Mouse (Mus musculus): ENCODE results near the gene Asic3. TPM values are rescaled to one million over a fixed set of nuclear protein-coding genes. Genes with fewer than 3 reads are reported as not detected.

Gene Asic3
- polyA plus RNA-seq (2014; fragmentation: Illumina TruSeq; extraction: RNeasy Lipid Tissue Mini Kit (QIAGEN cat#74804); ENCODE audit: low read depth, low replicate concordance), result not detected

DNA sequence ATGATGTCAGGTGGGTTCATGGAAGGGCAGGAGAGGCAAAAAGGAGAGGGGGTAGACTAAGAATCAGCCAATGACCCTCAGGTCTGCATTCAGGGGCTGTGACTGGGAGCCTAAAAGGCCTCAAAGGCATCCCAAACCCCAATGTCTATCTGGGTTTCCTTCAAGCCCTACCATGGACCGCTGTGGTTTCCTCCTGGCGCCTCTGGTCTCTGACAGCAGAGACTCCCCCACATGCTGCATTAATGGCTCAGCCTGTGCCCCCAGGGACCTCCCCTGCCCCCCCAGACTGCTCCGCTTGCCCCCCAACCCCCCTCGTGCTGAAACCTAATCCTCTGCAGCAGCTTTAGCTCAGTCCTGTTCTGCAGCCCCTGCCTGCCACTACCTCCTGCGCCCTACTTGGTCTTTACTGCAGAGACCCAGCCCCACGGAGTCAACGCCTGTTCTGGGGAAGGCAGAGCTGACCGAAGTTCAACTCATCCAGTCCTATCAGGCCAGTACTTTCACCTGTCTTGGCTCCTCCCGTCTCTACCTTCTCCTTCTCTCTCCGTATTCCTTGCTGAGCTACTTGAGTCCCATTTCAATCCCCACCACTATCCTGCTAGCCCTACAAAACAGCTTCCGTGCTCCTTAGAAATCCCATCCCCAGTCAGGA is at the start of gene Asic3:
Gene Asic3 (plus strand): TSS at position 351 of the 652 bp plus-strand sequence.

DNA sequence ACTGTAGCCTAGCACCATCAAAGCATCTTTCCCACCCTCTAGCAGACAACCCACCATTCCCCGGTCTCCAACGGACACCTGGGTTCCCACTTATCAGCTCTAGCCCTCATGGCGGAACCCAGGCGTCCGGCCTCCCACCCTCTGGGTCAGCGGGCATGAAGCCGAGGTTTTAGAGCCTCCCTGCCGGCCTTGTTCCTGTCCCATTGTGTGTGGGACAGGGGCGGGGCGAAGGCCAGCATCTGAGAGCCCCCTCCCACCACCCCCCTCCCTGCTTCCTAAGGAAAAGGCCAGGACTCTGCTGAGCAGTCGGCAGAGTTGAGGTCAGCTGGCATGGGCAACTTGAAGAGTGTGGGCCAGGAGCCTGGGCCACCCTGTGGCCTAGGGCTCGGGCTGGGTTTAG is 48.7 kb upstream of the Asic3 start, which contains the start of gene Nos3:
Gene Nos3 (plus strand): TSS at position 303 of the 400 bp plus-strand sequence.

DNA sequence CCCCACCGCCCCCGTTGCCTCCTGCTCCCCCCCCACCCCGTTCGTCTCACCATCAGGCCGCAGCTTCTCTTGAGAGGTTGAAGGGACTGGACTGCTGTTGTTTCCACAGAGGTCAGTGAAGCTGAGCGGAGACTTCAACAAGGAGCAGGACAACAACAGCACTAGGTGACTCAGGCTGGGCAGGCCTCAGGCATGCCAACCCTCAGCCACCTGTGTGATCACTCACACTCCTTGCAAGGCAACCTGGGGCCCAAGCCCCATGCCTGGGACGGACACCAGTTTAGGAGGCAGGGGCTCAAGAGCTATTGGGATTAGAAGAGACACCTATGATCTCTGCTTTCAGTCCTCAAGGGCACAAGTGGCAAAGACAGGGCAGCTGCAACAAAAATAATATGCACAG is 21.3 kb upstream of the Asic3 start, which contains the start of gene Atg9b:
Gene Atg9b (minus strand): TSS at position 280 of the 400 bp plus-strand sequence.

DNA sequence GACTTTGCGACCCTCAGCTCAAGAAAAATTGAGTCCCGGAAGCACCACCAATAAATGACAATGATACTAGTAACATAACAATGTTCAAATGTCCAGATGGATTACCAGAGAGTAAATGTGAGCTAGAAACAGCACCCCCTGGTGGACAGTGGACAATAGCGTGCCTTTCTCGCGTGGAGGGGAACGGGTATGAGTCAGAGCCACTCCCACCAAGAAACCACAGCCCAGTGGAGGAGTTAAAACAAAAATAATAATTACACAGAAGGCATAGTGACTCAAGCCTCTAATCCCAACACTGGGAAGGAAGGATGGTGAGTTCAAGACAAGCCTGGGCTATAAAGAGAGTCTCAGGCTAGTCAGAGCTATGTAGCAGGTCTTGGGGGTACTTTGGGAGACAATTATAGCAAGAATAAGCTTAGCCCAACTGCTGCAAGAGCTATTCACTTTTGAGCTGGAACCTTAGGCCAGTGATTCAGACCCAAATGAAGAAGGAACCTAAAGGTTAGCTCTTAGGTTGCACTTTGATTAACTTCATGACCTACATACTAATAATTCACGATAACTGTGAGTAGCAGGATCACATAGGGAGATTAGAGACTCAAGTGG is 19.7 kb upstream of the Asic3 start, which contains the start of gene Abcb8:
Gene Abcb8 (plus strand): TSS at position 272 of the 606 bp plus-strand sequence.

DNA sequence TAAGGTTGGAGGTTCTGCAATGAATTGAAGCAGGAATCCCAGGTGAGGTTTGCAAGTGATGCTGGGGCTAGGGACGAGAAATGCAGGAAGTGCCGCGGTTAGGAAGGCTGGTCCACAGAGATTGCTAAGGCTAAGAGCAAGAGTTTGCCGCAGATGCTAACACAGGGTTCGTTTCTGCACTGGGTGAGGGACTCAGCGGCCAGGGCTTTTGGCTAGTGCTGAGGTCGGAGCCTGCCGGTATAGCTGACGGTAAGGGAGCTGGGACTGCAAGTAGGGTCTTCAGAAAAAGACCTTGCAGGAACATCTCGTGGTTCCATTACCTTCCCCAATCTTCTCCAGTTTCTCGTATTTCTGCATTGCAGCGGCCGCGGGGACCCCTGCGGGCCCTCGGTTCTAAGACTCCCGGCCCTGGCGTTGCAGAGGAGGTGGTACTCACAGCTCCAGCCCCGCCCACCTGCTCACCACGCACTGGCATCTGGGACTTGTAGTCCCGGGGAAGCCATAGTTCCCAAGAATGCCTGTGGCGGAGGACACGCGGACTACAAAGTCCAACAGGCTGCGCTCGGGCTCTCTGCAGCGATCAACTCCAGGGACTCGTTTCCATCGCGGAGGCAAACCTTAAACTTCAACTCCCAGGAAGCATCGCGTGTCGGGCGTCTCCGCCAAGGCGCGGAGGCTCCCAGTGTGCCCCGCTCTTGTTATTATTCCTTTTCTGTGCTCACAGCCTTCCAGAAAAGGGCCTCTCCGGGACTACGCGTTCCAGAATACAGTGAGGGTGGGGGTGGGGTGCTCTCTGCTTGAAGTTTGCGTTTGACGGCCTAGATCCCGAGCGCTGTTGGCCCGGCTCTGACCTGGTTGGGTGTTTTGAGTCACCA is 10.2 kb downstream of the Asic3 start, which contains the start of the genes Cdk5 and Slc4a2:
Gene Cdk5 (minus strand): TSS at position 402 of the 875 bp plus-strand sequence.
Gene Slc4a2 (plus strand): TSS at position 709 of the 875 bp plus-strand sequence.

DNA sequence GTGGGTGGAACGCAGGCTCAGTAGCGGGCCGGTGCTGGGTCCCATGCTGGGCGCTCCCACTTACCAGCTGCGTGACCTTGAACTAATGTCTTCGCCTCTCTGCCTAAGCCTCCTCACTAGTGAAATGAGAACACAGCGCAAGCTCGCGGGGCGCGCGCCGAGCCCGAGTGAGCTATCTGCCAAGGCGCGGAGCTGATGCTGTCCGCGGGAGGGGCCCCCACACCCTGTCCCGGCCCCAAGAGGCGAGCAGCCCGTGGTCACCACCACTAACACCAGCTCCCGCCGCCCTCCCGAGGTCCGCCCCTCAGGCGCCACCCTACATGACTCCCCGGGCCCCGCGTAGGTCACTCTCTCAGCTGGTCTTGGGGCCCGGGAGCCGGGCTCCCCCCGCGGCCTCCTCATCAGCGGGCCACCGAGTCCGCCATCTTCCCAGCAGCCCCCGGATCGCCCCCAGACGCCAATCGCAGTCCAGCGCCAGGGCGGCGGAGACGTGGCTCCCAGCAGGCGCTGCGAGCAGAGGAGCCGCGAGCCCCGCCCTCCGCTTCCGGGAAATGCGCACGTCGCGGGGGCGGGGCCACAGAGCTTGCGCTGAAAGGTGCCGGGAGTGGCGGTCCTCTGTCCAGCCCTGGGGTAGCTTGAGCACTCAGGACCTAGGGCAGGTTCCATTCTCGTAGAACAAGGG is 31.7 kb downstream of the Asic3 start, which contains the start of gene Fastk:
Gene Fastk (minus strand): TSS at position 542 of the 682 bp plus-strand sequence.

DNA sequence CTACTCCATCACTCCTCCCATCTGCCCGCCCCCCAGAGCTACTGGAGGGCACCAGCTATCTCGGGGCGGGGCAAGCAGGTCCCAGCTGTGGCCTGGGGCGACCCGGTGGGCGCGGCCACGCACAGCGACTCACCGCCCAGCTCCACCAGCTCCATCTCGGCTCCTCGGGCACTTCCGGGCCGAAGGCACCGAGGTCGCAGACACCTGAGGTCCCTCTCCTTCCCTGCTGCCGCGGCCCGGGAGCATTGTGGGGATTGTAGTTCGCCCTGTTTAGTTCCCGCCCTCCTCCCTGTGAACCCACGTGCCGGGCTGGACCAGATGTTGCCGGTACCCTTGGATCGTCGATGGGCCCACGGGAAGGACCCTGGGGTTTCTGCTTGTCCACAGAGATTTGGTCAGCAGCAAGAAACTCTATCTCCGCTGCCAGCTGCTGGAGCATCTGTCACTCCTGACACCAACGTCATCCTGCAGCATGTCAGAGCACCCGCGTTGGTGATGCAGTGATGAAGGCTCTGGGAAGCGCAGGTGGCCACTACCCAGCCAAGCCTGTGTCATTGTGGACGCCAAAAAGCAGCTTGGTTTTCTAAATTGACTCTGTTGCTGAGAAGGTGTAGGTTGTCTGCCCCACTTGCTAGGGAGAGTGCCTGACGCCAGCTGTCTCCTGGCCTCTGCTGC is 34.6 kb downstream of the Asic3 start, which contains the start of gene Tmub1:
Gene Tmub1 (minus strand): TSS at position 231 of the 675 bp plus-strand sequence.

DNA sequence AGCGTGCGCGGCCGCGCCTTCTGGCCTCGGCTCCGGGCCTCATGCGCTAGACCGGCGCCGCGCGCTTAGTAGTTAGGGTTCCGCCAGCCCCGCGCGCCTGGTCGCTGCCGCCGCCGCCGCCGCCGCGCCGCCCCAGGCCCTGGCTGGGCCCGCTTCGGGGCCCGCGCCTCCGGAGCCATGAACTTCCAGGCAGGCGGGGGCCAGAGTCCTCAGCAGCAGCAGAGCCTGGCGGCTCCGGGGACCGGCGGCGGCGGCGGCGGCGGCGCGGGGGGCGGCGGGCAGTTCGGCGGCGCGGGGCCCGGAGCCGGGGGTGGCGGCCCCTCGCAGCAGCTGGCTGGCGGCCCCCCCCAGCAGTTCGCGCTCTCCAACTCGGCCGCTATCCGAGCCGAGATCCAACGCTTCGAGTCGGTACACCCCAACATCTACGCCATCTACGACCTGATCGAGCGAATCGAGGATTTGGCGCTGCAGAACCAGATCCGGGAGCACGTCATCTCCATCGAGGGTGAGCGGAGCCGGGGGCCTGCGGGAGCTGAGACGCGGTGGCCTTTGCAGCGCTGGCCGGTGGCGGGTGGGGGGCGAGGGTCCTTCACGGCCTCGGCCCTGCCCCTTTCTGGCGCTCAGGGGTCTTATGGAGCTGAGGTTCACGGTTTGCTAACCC is 39.0 kb downstream of the Asic3 start, which contains the start of gene Agap3:
Gene Agap3 (plus strand): TSS at position 148 of the 661 bp plus-strand sequence.

Other genes starting within 250 kb of the Asic3 start
- gene Nupl2, start 248.4 kb upstream of the Asic3 start, polyA plus RNA-seq (2014; fragmentation: Illumina TruSeq; extraction: RNeasy Lipid Tissue Mini Kit (QIAGEN cat#74804); ENCODE audit: low read depth, low replicate concordance), result 7.7 TPM
- 0.47 TPM for gene Kcnh2, start 61.8 kb upstream of the Asic3 start, polyA plus RNA-seq (2014; fragmentation: Illumina TruSeq; extraction: RNeasy Lipid Tissue Mini Kit (QIAGEN cat#74804); ENCODE audit: low read depth, low replicate concordance)
- gene Nos3, start 48.6 kb upstream of the Asic3 start, polyA plus RNA-seq (2014; fragmentation: Illumina TruSeq; extraction: RNeasy Lipid Tissue Mini Kit (QIAGEN cat#74804); ENCODE audit: low read depth, low replicate concordance), result not detected
- gene Atg9b, start 21.2 kb upstream of the Asic3 start, polyA plus RNA-seq (2014; fragmentation: Illumina TruSeq; extraction: RNeasy Lipid Tissue Mini Kit (QIAGEN cat#74804); ENCODE audit: low read depth, low replicate concordance), result not detected
- gene Abcb8, start 19.7 kb upstream of the Asic3 start, polyA plus RNA-seq (2014; fragmentation: Illumina TruSeq; extraction: RNeasy Lipid Tissue Mini Kit (QIAGEN cat#74804); ENCODE audit: low read depth, low replicate concordance), result 4.7 TPM
- gene Cdk5, start 10.1 kb downstream of the Asic3 start, polyA plus RNA-seq (2014; fragmentation: Illumina TruSeq; extraction: RNeasy Lipid Tissue Mini Kit (QIAGEN cat#74804); ENCODE audit: low read depth, low replicate concordance), result 18.5 TPM
- gene Slc4a2, start 10.4 kb downstream of the Asic3 start, polyA plus RNA-seq (2014; fragmentation: Illumina TruSeq; extraction: RNeasy Lipid Tissue Mini Kit (QIAGEN cat#74804); ENCODE audit: low read depth, low replicate concordance), result 32.6 TPM
- gene Fastk, start 31.9 kb downstream of the Asic3 start, polyA plus RNA-seq (2014; fragmentation: Illumina TruSeq; extraction: RNeasy Lipid Tissue Mini Kit (QIAGEN cat#74804); ENCODE audit: low read depth, low replicate concordance), result 6.5 TPM
- 1.5 TPM for gene Tmub1, start 34.5 kb downstream of the Asic3 start, polyA plus RNA-seq (2014; fragmentation: Illumina TruSeq; extraction: RNeasy Lipid Tissue Mini Kit (QIAGEN cat#74804); ENCODE audit: low read depth, low replicate concordance)
- 1.6 TPM for gene Agap3, start 38.8 kb downstream of the Asic3 start, polyA plus RNA-seq (2014; fragmentation: Illumina TruSeq; extraction: RNeasy Lipid Tissue Mini Kit (QIAGEN cat#74804); ENCODE audit: low read depth, low replicate concordance)
- not detected for gene Gbx1, start 113.8 kb downstream of the Asic3 start, polyA plus RNA-seq (2014; fragmentation: Illumina TruSeq; extraction: RNeasy Lipid Tissue Mini Kit (QIAGEN cat#74804); ENCODE audit: low read depth, low replicate concordance)
- not detected for gene Asb10, start 127.6 kb downstream of the Asic3 start, polyA plus RNA-seq (2014; fragmentation: Illumina TruSeq; extraction: RNeasy Lipid Tissue Mini Kit (QIAGEN cat#74804); ENCODE audit: low read depth, low replicate concordance)
- not detected for gene 4931409K22Rik, start 143.4 kb downstream of the Asic3 start, polyA plus RNA-seq (2014; fragmentation: Illumina TruSeq; extraction: RNeasy Lipid Tissue Mini Kit (QIAGEN cat#74804); ENCODE audit: low read depth, low replicate concordance)
- 6.9 TPM for gene Abcf2, start 164.1 kb downstream of the Asic3 start, polyA plus RNA-seq (2014; fragmentation: Illumina TruSeq; extraction: RNeasy Lipid Tissue Mini Kit (QIAGEN cat#74804); ENCODE audit: low read depth, low replicate concordance)
- gene Chpf2, start 173.3 kb downstream of the Asic3 start, polyA plus RNA-seq (2014; fragmentation: Illumina TruSeq; extraction: RNeasy Lipid Tissue Mini Kit (QIAGEN cat#74804); ENCODE audit: low read depth, low replicate concordance), result 0.79 TPM
- 1.2 TPM for gene Smarcd3, start 211.0 kb downstream of the Asic3 start, polyA plus RNA-seq (2014; fragmentation: Illumina TruSeq; extraction: RNeasy Lipid Tissue Mini Kit (QIAGEN cat#74804); ENCODE audit: low read depth, low replicate concordance)